Mouse (Mus musculus) heart, postnatal 0 days (tissue): Measurements from ENCODE around the gene Ctsw.

ENCODE experiments used
- CTCF ChIP-seq: IDR thresholded peaks from 2 replicates; pipeline ENCODE4 v1.5.1; 2016; ENCODE audit warnings: antibody characterized with exemption, control low read depth, low read depth
- EP300 ChIP-seq: IDR thresholded peaks from 2 replicates; pipeline ENCODE4 v1.6.1; 2016; ENCODE audit warnings: antibody characterized with exemption, low read depth

DNA sequence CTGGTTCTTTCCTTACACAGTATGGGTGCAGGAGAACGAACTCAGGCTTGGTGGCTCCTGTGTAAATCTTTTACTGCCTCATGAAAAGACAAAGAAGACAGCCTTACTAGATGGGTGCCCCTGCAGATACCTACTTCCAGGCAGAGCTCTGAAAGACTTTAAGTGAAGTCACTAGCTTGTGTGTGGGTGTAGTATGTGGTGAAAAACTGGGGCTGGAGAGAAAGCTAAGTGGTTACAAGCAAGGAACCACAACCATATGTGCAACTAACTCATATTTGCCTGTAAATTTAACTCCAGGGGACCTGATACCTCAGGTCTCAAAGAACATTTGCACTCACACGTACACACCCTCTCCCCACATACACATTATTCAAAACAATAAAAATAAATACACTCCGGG is 8.4 kb downstream of the Ctsw start:
- TF ChIP-seq CTCF (no peak), EP300 (no peak)
